Comparison of ENCODE assay signal across 30 mouse cellular contexts in genomic region chr9:77384651-77385050, GRCm38 (mm10). TPM values are rescaled to one million over a fixed set of nuclear protein-coding genes. Genes with fewer than 3 reads are reported as not detected.
DNase-seq lines count a peak whose midpoint lies in the region; ATAC-seq and TF ChIP-seq lines count a peak whose summit lies in the region.
"Had no signal": no experiment of that assay in that cellular context is flagged by ENCODE, and none has a peak within 500 bp of the region (broad histone marks: within the 10 kb centered on the region; RNA-seq: fewer than 3 reads in every experiment).

No protein-coding gene starts in this region.

- H3K27ac ChIP-seq in intestine, embryonic 14.5 days (ENCODE audit: low read depth) = no peak overlapping the region
- H3K27ac ChIP-seq in intestine, embryonic 16.5 days (ENCODE audit: low read length) = no peak overlapping the region
- no peak overlapping the region for H3K27ac ChIP-seq in kidney, adult 2 months (ENCODE audit: insufficient read depth, low read depth, low read length)
- H3K27ac ChIP-seq: embryonic facial prominence, embryonic 10.5 days; embryonic facial prominence, embryonic 13.5 days; forebrain, embryonic 10.5 days; forebrain, embryonic 13.5 days; hindbrain, embryonic 10.5 days; hindbrain, embryonic 13.5 days had no signal

- no peaks in the 10 kb centered on the region for H3K27me3 ChIP-seq in intestine, embryonic 14.5 days (replicated peaks; ENCODE audit: control insufficient read depth, insufficient read depth, low read length)
- H3K27me3 ChIP-seq in intestine, embryonic 16.5 days (replicated peaks; ENCODE audit: control insufficient read depth, insufficient read depth, low read length) = no peaks in the 10 kb centered on the region
- H3K27me3 ChIP-seq in kidney, adult 2 months (replicated peaks; ENCODE audit: control insufficient read depth, insufficient read depth, low read length) = no peaks in the 10 kb centered on the region
- H3K27me3 ChIP-seq: embryonic facial prominence, embryonic 13.5 days; forebrain, embryonic 13.5 days; heart, embryonic 12.5 days; heart, embryonic 15.5 days; hindbrain, embryonic 13.5 days had no signal

- H3K4me3 ChIP-seq in intestine, embryonic 14.5 days (ENCODE audit: low read depth, low read length) = no peak overlapping the region
- no peak overlapping the region for H3K4me3 ChIP-seq in intestine, embryonic 16.5 days (ENCODE audit: low read length)
- no peak overlapping the region for H3K4me3 ChIP-seq in kidney, adult 2 months (ENCODE audit: insufficient read depth, low read depth, low read length)
- H3K4me3 ChIP-seq: embryonic facial prominence, embryonic 10.5 days; embryonic facial prominence, embryonic 13.5 days; forebrain, embryonic 10.5 days; forebrain, embryonic 13.5 days; hindbrain, embryonic 10.5 days; hindbrain, embryonic 13.5 days had no signal

- peak; percentile 47 for DNase-seq in intestine, embryonic 14.5 days (ENCODE audit: low spot score)
- peak; percentile 51 for DNase-seq in kidney, adult 2 months
- no peak for DNase-seq in kidney, postnatal 4 days
- DNase-seq in kidney, adult 9 months = peak; percentile 59
- peak; percentile 37 to 45 for DNase-seq in kidney, postnatal 36 days
- DNase-seq in left cerebral cortex, postnatal 36 days (ENCODE audit: low spot score in 2 of 2) = no peak
- DNase-seq: adrenal gland, adult 8-10 months; adrenal gland, postnatal 25 days; cerebellum, adult 11-12 months; cerebellum, adult 8-10 months; cerebellum, postnatal 10 days; cerebellum, postnatal 36 days; embryo, embryonic 11 days; gastrocnemius, postnatal 25 days; heart, adult 18-20 months; heart, postnatal 10 days; heart, postnatal 36 days had no signal

- no peaks in the 10 kb centered on the region for H3K9me3 ChIP-seq in intestine, embryonic 14.5 days (ENCODE audit: control insufficient read depth, low read length)
- no peaks in the 10 kb centered on the region for H3K9me3 ChIP-seq in intestine, embryonic 16.5 days (ENCODE audit: control insufficient read depth, low read length)
- H3K9me3 ChIP-seq: embryonic facial prominence, embryonic 10.5 days; embryonic facial prominence, embryonic 13.5 days; forebrain, embryonic 10.5 days; forebrain, embryonic 13.5 days; heart, embryonic 12.5 days; heart, embryonic 15.5 days; hindbrain, embryonic 10.5 days; hindbrain, embryonic 13.5 days had no signal

- WGBS in intestine, embryonic 14.5 days = 80% methylated on average over 9 of the region's 9 CpGs
- WGBS in intestine, embryonic 16.5 days = 86% methylated on average over 9 of the region's 9 CpGs
- 63% methylated on average over 9 of the region's 9 CpGs for WGBS in kidney, adult 2 months

- no peaks in the 10 kb centered on the region for H3K36me3 ChIP-seq in intestine, embryonic 14.5 days (ENCODE audit: control insufficient read depth, insufficient read depth, low read length)
- no peaks in the 10 kb centered on the region for H3K36me3 ChIP-seq in intestine, embryonic 16.5 days (ENCODE audit: control insufficient read depth, insufficient read depth, low read length)
- H3K36me3 ChIP-seq in kidney, adult 2 months (ENCODE audit: control insufficient read depth, insufficient read depth, low read length) = no peaks in the 10 kb centered on the region
- H3K36me3 ChIP-seq: embryonic facial prominence, embryonic 10.5 days; embryonic facial prominence, embryonic 13.5 days; forebrain, embryonic 10.5 days; heart, embryonic 12.5 days; heart, embryonic 15.5 days; hindbrain, embryonic 10.5 days; hindbrain, embryonic 13.5 days had no signal

- intact Hi-C loops in left cerebral cortex, postnatal 36 days (cut with DNase I) = no loop called here

- no peak for ATAC-seq in intestine, embryonic 14.5 days (replicated peaks; ENCODE audit: low FRiP score, low TSS enrichment, low read depth)
- ATAC-seq in intestine, embryonic 16.5 days = no peak
- ATAC-seq in erythroblast, adult 5-6 weeks (replicated peaks; ENCODE audit: low FRiP score, poor library complexity, severe bottlenecking) = no peak
- ATAC-seq: activated CD4-positive, CD25-positive, alpha-beta regulatory T cell, adult 4 months; forebrain, embryonic 13.5 days; forebrain, embryonic 16.5 days had no signal

- H3K4me1 ChIP-seq in intestine, embryonic 14.5 days (replicated peaks; ENCODE audit: control insufficient read depth, insufficient read depth, low read length) = peaks cover 6% of the 10 kb centered on the region; the same call in 1 of the 2 replicates
- no peaks in the 10 kb centered on the region for H3K4me1 ChIP-seq in intestine, embryonic 16.5 days (ENCODE audit: control insufficient read depth, insufficient read depth, low read length)
- no peaks in the 10 kb centered on the region; the same call in 1 of the 2 replicates for H3K4me1 ChIP-seq in kidney, adult 2 months (ENCODE audit: control insufficient read depth, insufficient read depth, low read length)
- H3K4me1 ChIP-seq: forebrain, embryonic 10.5 days; forebrain, embryonic 13.5 days; hindbrain, embryonic 10.5 days; hindbrain, embryonic 13.5 days had no signal

- TF ChIP-seq POLR2A in kidney, adult 2 months (IDR thresholded peaks at IDR 0.05; ENCODE audit: low read depth, low read length) = no peak

- H3K4me2 ChIP-seq in intestine, embryonic 14.5 days (ENCODE audit: low read length) = no peak overlapping the region
- H3K4me2 ChIP-seq in intestine, embryonic 16.5 days (ENCODE audit: low read depth, low read length) = no peak overlapping the region
- H3K4me2 ChIP-seq: embryonic facial prominence, embryonic 13.5 days; forebrain, embryonic 13.5 days; hindbrain, embryonic 13.5 days had no signal

- no peak overlapping the region for H3K9ac ChIP-seq in intestine, embryonic 14.5 days (ENCODE audit: low read length)
- H3K9ac ChIP-seq in intestine, embryonic 16.5 days (ENCODE audit: low read depth, low read length) = no peak overlapping the region
- H3K9ac ChIP-seq: embryonic facial prominence, embryonic 13.5 days; forebrain, embryonic 13.5 days; heart, embryonic 12.5 days; heart, embryonic 15.5 days; hindbrain, embryonic 13.5 days had no signal

- TF ChIP-seq CTCF in kidney, adult 2 months (conservative IDR thresholded peaks at IDR 0.05; ENCODE audit: insufficient read depth, insufficient read length, low read depth, low read length) = no peak

RNA-seq across cellular contexts. Expression of gene Mlip, which starts 31.9 kb away (rescaled TPM):
- 0.19 and 0.42 TPM in 2 replicates for polyA plus RNA-seq in intestine, embryonic 14.5 days (2014; fragmentation: Nextera tagmentation; extraction: Ambion mirVana)
- 0.59 and 0.60 TPM in 2 replicates for polyA plus RNA-seq in intestine, embryonic 16.5 days (2015; fragmentation: Nextera tagmentation; extraction: Ambion mirVana)
- polyA plus RNA-seq in kidney, adult 2 months (2012; rRNA removed) = 0.08 and 0.55 TPM in 2 replicates
- total RNA-seq in left cerebral cortex, postnatal 36 days (2021) = 100 to 1,000 TPM; 117 to 119 TPM
- not detected in 2 replicates for total RNA-seq in erythroblast, adult 5-6 weeks (2015; ENCODE audit: low replicate concordance)
- not detected in 2 replicates for total RNA-seq in erythroblast, adult 5-6 weeks (2017; ENCODE audit: low replicate concordance)
- total RNA-seq: ES-E14 had no signal
- polyA plus RNA-seq: forebrain, embryonic 10.5 days had no signal

Comparison
In these comparisons a context has a peak if more than half of its experiments do, and no peak if none do; other contexts are left out.
1. DNase-seq: peak in intestine, embryonic 14.5 days (single experiment), kidney, adult 2 months (single experiment), kidney, adult 9 months (single experiment) and kidney, postnatal 36 days (2 of 2); none in kidney, postnatal 4 days (0 of 2) and left cerebral cortex, postnatal 36 days (0 of 2).